Mouse (Mus musculus) kidney, embryonic 16.5 days (tissue): ENCODE measurements around the gene Uba7. TPM values are rescaled to one million over a fixed set of nuclear protein-coding genes. Genes with fewer than 3 reads are reported as not detected.
A peak's percentile ranks its signal among the peaks of the same experiment; 100 is the strongest.
"Not testable (repeated sequence)": the region's sequence is repeated elsewhere in the genome, so short reads cannot be mapped to it uniquely, and the experiment has no call there.

Experiments
- ATAC-seq: fragments of 200-750 bp; cut with Nextera tagmentation; 2 replicates; pipeline ENCODE4 v1.8.0; 2017; ENCODE audit warnings: moderate TSS enrichment; ENCODE audit not compliant: low FRiP score, low TSS enrichment
- H3K27ac ChIP-seq: fragments of 300-500 bp; sonication (generic); 2 replicates; pipeline ENCODE4 v1.5.1; 2014; ENCODE audit warnings: low read length
- H3K27me3 ChIP-seq: fragments of 300-500 bp; sonication (generic); 2 replicates; pipeline ENCODE4 v1.6.1; 2014; ENCODE audit warnings: low read length, control low read depth, mixed read lengths; ENCODE audit not compliant: insufficient read depth
- H3K36me3 ChIP-seq: fragments of 300-500 bp; sonication (generic); 2 replicates; pipeline ENCODE4 v1.6.1; 2014; ENCODE audit warnings: low read length, control low read depth, mixed read lengths; ENCODE audit not compliant: insufficient read depth
- H3K4me1 ChIP-seq: fragments of 300-500 bp; sonication (generic); 2 replicates; pipeline ENCODE4 v1.6.1; 2014; ENCODE audit warnings: low read length, control low read depth, mixed read lengths; ENCODE audit not compliant: insufficient read depth
- H3K4me2 ChIP-seq: fragments of 300-500 bp; sonication (generic); replicated peaks from 2 replicates; pipeline ENCODE4 v1.6.1; 2014; ENCODE audit warnings: low read depth, low read length
- H3K4me3 ChIP-seq: fragments of 300-500 bp; sonication (generic); 2 replicates; pipeline ENCODE4 v1.5.1; 2014; ENCODE audit warnings: mild to moderate bottlenecking, low read length
- H3K9ac ChIP-seq: fragments of 300-500 bp; sonication (generic); replicated peaks from 2 replicates; pipeline ENCODE4 v1.6.1; 2014; ENCODE audit warnings: low read length
- H3K9me3 ChIP-seq: fragments of 300-500 bp; sonication (generic); 2 replicates; pipeline ENCODE4 v1.6.1; 2016; ENCODE audit warnings: low read length, control low read depth
- WGBS: fragments of 180-500 bp; shearing (Covaris S2); extraction: QIAGEN DNeasy Blood & Tissue Kit; methylation state at CpG from one replicate; pipeline ENCODE4 v1.1.7; 2014; 5-methylcytosine and 5-hydroxymethylcytosine counted together
- polyA plus RNA-seq: library from polyadenylated mRNA; unstranded; fragments of >200 nt; fragmentation: Nextera tagmentation; extraction: Ambion mirVana; gene quantifications from 2 replicates; pipeline ENCODE4 v1.2.1, GENCODE M21; 2015

Gene Uba7
- polyA plus RNA-seq, 1 experiment from 2014 or later, result 20.2 TPM

- Histone ChIP-seq H3K4me1 (peaks cover 18% of the 10 kb centered on the region), H3K4me2 (peak overlapping the region; percentile 89), H3K36me3 (no peaks in the 10 kb centered on the region), H3K9me3 (no peaks in the 10 kb centered on the region), H3K27me3 (no peaks in the 10 kb centered on the region), H3K9ac (peak overlapping the region; percentile 84), H3K4me3 (peak overlapping the region; percentile 65), H3K27ac (peak overlapping the region; percentile 83)
- no peak for ATAC-seq
- WGBS, result 5% methylated on average over 8 of the region's 8 CpGs
Measured at GRCm38 (mm10) chr9:108003531-108003890, 28.2 kb downstream of the Uba7 start.

- no peak overlapping the region for H3K4me2 ChIP-seq
- ATAC-seq, result no peak
- 89% methylated on average over 5 of the region's 5 CpGs for WGBS
- H3K4me3 ChIP-seq, result no peak overlapping the region
- H3K9me3 ChIP-seq, result no peaks in the 10 kb centered on the region
- peaks cover 6% of the 10 kb centered on the region; the same call in 1 of the 2 replicates for H3K36me3 ChIP-seq
- no peak overlapping the region for H3K9ac ChIP-seq
- H3K27me3 ChIP-seq, result no peaks in the 10 kb centered on the region
- peaks cover 14% of the 10 kb centered on the region for H3K4me1 ChIP-seq
- H3K27ac ChIP-seq, result no peak overlapping the region
Measured at GRCm38 (mm10) chr9:108008041-108008440, 32.7 kb downstream of the Uba7 start.

- peaks cover 6% of the 10 kb centered on the region; the same call in 1 of the 2 replicates for H3K36me3 ChIP-seq
- no peaks in the 10 kb centered on the region for H3K27me3 ChIP-seq
- no peak for ATAC-seq
- no peaks in the 10 kb centered on the region for H3K4me1 ChIP-seq
- H3K9ac ChIP-seq, result no peak overlapping the region
- H3K9me3 ChIP-seq, result no peaks in the 10 kb centered on the region
- H3K4me3 ChIP-seq, result no peak overlapping the region
- H3K4me2 ChIP-seq, result no peak overlapping the region
- no peak overlapping the region for H3K27ac ChIP-seq
Measured at GRCm38 (mm10) chr9:108010385-108010784, 35.1 kb downstream of the Uba7 start.

- 97% methylated on average over 2 of the region's 2 CpGs for WGBS
- H3K36me3 ChIP-seq, ATAC-seq, H3K4me3 ChIP-seq, H3K4me1 ChIP-seq, H3K27me3 ChIP-seq, H3K4me2 ChIP-seq, H3K9me3 ChIP-seq, H3K9ac ChIP-seq, H3K27ac ChIP-seq: not testable (repeated sequence)
Measured at GRCm38 (mm10) chr9:108013577-108013976, 38.3 kb downstream of the Uba7 start.

- no peak for ATAC-seq
- H3K4me2 ChIP-seq, result no peak overlapping the region
- no peaks in the 10 kb centered on the region for H3K4me1 ChIP-seq
- H3K36me3 ChIP-seq, result peaks cover 9% of the 10 kb centered on the region; the same call in 1 of the 2 replicates
- H3K27ac ChIP-seq, result no peak overlapping the region
- no peaks in the 10 kb centered on the region for H3K27me3 ChIP-seq
- H3K9me3 ChIP-seq, result no peaks in the 10 kb centered on the region
- H3K4me3 ChIP-seq, result no peak overlapping the region
- WGBS, result 81% methylated on average over 3 of the region's 3 CpGs
- H3K9ac ChIP-seq, result no peak overlapping the region
Measured at GRCm38 (mm10) chr9:108017127-108017526, 41.8 kb downstream of the Uba7 start.

- 93% methylated on average over 1 of the region's 1 CpGs for WGBS
Measured at GRCm38 (mm10) chr9:108020741-108021140, 45.4 kb downstream of the Uba7 start.

GRCm38 (mm10) chr9:108023216-108023615 lies 47.9 kb downstream of the Uba7 start:
- Histone ChIP-seq H3K4me1 (no peaks in the 10 kb centered on the region), H3K27me3 (no peaks in the 10 kb centered on the region), H3K9me3 (no peaks in the 10 kb centered on the region), H3K4me2 (no peak overlapping the region), H3K27ac (no peak overlapping the region), H3K4me3 (no peak overlapping the region), H3K36me3 (peaks cover 39% of the 10 kb centered on the region), H3K9ac (no peak overlapping the region)
- 95% methylated on average over 3 of the region's 3 CpGs for WGBS
- ATAC-seq, result no peak

More at GRCm38 (mm10) chr9:108020741-108021140, 45.4 kb downstream of the Uba7 start:
- no peak overlapping the region for H3K27ac ChIP-seq
- H3K9ac ChIP-seq, result no peak overlapping the region
- no peak overlapping the region for H3K4me3 ChIP-seq
- H3K36me3 ChIP-seq, result peaks cover 19% of the 10 kb centered on the region
- ATAC-seq, result no peak
- no peaks in the 10 kb centered on the region for H3K9me3 ChIP-seq
- no peaks in the 10 kb centered on the region for H3K27me3 ChIP-seq
- H3K4me2 ChIP-seq, result no peak overlapping the region
- H3K4me1 ChIP-seq, result no peaks in the 10 kb centered on the region

GRCm38 (mm10) chr9:108026584-108026983 lies 51.3 kb downstream of the Uba7 start:
- H3K9me3 ChIP-seq, result no peaks in the 10 kb centered on the region
- H3K4me1 ChIP-seq, result no peaks in the 10 kb centered on the region
- H3K4me2 ChIP-seq, result no peak overlapping the region
- H3K4me3 ChIP-seq, result no peak overlapping the region
- no peak overlapping the region for H3K9ac ChIP-seq
- no peak for ATAC-seq
- no peaks in the 10 kb centered on the region for H3K27me3 ChIP-seq
- H3K27ac ChIP-seq, result no peak overlapping the region
- H3K36me3 ChIP-seq, result peaks cover 45% of the 10 kb centered on the region
- WGBS, result 89% methylated on average over 3 of the region's 3 CpGs

- H3K4me1 ChIP-seq, result no peaks in the 10 kb centered on the region
- 94% methylated on average over 3 of the region's 3 CpGs for WGBS
- no peaks in the 10 kb centered on the region for H3K9me3 ChIP-seq
- H3K27ac ChIP-seq, result no peak overlapping the region
- H3K9ac ChIP-seq, result no peak overlapping the region
- ATAC-seq, result no peak
- H3K36me3 ChIP-seq, result peaks cover 55% of the 10 kb centered on the region
- no peak overlapping the region for H3K4me3 ChIP-seq
- H3K27me3 ChIP-seq, result no peaks in the 10 kb centered on the region
- H3K4me2 ChIP-seq, result no peak overlapping the region
Measured at GRCm38 (mm10) chr9:108027867-108028266, 52.6 kb downstream of the Uba7 start.

GRCm38 (mm10) chr9:108032126-108032525 lies 56.8 kb downstream of the Uba7 start:
- Histone ChIP-seq H3K9ac (no peak overlapping the region), H3K36me3 (peaks cover 32% of the 10 kb centered on the region), H3K9me3 (no peaks in the 10 kb centered on the region), H3K27me3 (no peaks in the 10 kb centered on the region), H3K4me1 (no peaks in the 10 kb centered on the region), H3K4me3 (no peak overlapping the region), H3K27ac (no peak overlapping the region), H3K4me2 (no peak overlapping the region)
- ATAC-seq, result no peak
- 93% methylated on average over 5 of the region's 5 CpGs for WGBS
